Mouse (Mus musculus) WW6 (cell line): Measurements from ENCODE around the gene Arrdc2.

ENCODE experiments used
- DNase-seq: peaks from one replicate; pipeline ENCODE4 v3.0.0-alpha.2; 2013; ENCODE audit warnings: low read depth, low spot score

Arrdc2 gene

GRCm38 (mm10) chr8:70789046-70789445 is 50.5 kb downstream of the Arrdc2 start:
- DNase-seq: no peak

GRCm38 (mm10) chr8:70787941-70788667 is 51.4 kb downstream of the Arrdc2 start:
- DNase-seq: peak; percentile 90

GRCm38 (mm10) chr8:70787051-70787445 is 52.5 kb downstream of the Arrdc2 start:
- DNase-seq: no peak

DNA sequence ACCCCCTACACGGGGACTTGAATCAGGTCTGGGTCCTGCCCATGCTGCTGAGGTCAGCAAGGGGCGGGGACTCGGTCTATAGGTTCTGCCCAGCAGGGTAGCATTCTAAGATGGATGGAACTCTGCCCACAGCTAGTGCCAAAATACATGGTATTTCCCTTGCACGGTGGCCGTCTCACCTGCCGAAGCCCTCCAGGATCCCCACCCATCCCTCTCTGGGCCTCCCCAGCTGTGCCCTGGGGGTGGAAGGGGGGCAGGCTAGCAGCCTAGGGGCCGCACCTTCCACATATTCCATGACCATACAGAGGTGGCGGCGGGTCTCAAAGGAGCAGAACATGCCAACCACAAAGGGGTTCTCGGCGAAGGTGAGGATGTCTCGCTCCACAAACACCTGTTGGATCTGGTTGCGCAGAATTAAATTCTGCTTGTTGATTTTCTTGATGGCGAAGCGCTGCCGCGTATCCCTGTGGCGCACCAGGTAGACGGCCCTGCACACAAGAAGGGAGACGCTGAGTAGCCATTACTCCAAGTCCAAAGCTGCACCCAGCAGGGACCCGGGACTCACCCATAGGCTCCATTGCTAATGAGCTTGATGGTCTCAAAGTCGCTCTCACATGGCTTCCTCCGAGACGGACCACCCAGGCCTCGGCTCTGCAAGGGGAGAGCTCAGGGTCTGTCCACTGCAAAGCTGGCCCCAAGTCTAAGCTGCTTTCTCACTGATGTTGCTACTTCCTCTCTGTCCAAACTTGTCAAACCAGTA is 53.0 kb downstream of the Arrdc2 start:
- no peak for DNase-seq
